Mouse (Mus musculus) neural tube, embryonic 14.5 days (tissue): Measurements from ENCODE around the gene Zfc3h1. TPM values are rescaled to one million over a fixed set of nuclear protein-coding genes. Genes with fewer than 3 reads are reported as not detected.

Experiments used
- ATAC-seq: fragments of 200-750 bp; cut with Nextera tagmentation; 2 replicates; pipeline ENCODE4 v1.8.0; 2017; ENCODE audit warnings: low read depth, mild to moderate bottlenecking, moderate TSS enrichment, moderate library complexity
- H3K27ac ChIP-seq: fragments of 300-500 bp; sonication (generic); 2 replicates; pipeline ENCODE4 v1.5.1; 2014; ENCODE audit warnings: low read depth, mild to moderate bottlenecking, control low read depth, low read length, moderate library complexity, mixed read lengths
- H3K27me3 ChIP-seq: fragments of 300-500 bp; sonication (generic); 2 replicates; pipeline ENCODE4 v1.6.1; 2014; ENCODE audit warnings: low read length; ENCODE audit not compliant: control insufficient read depth, insufficient read depth
- H3K36me3 ChIP-seq: fragments of 300-500 bp; sonication (generic); 2 replicates; pipeline ENCODE4 v1.6.1; 2014; ENCODE audit warnings: low read length, mixed read lengths; ENCODE audit not compliant: control insufficient read depth, insufficient read depth
- H3K4me1 ChIP-seq: fragments of 300-500 bp; sonication (generic); 2 replicates; pipeline ENCODE4 v1.6.1; 2014; ENCODE audit warnings: low read length; ENCODE audit not compliant: control insufficient read depth, insufficient read depth
- H3K4me2 ChIP-seq: fragments of 300-500 bp; sonication (generic); 2 replicates; pipeline ENCODE4 v1.6.1; 2014; ENCODE audit warnings: mild to moderate bottlenecking, low read depth, low read length, control low read depth
- H3K4me3 ChIP-seq: fragments of 300-500 bp; sonication (generic); 2 replicates; pipeline ENCODE4 v1.5.1; 2014; ENCODE audit warnings: low read depth, low read length, control low read depth, mixed read lengths
- H3K9ac ChIP-seq: fragments of 300-500 bp; sonication (generic); replicated peaks from 2 replicates; pipeline ENCODE4 v1.6.1; 2014; ENCODE audit warnings: low read depth, mild to moderate bottlenecking, control low read depth, low read length, mixed read lengths
- H3K9me3 ChIP-seq: fragments of 300-500 bp; sonication (generic); 2 replicates; pipeline ENCODE4 v1.6.1; 2016; ENCODE audit warnings: low read length; ENCODE audit not compliant: control insufficient read depth
- WGBS: fragments of 180-500 bp; shearing (Covaris S2); extraction: QIAGEN DNeasy Blood & Tissue Kit; methylation state at CpG from one replicate; pipeline ENCODE4 v1.1.7; 2014; 5-methylcytosine and 5-hydroxymethylcytosine counted together
- polyA plus RNA-seq: library from polyadenylated mRNA; unstranded; fragments of >200 nt; fragmentation: Nextera tagmentation; extraction: Ambion mirVana; gene quantifications from 2 replicates; pipeline ENCODE4 v1.2.1, GENCODE M21; 2014

Gene Zfc3h1
- polyA plus RNA-seq, 1 experiment from 2014 or later = 26.6 TPM

DNA sequence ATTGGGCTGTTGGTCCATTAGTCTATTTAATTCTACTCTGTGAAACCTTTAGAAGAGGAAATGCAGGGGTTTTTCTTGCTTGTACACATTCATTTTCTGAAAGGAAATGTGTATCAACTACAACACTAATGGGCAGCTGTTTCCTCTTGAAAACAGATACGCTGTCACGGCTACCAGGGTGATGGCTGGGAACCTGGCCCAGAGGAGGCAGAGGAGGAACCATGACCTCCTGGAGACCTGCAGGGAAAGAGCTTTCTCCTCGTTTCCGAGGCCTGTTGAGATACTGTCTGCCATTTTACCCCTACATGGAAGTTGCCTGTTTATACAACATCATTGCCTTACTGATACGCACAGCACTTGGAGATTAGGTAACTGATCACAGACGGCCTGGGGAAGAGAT, 81.0 kb downstream of the Zfc3h1 start:
- Histone ChIP-seq H3K9ac (no peak overlapping the region), H3K27me3 (no peaks in the 10 kb centered on the region), H3K9me3 (no peaks in the 10 kb centered on the region), H3K36me3 (no peaks in the 10 kb centered on the region), H3K4me2 (no peak overlapping the region), H3K4me1 (no peaks in the 10 kb centered on the region), H3K4me3 (no peak overlapping the region), H3K27ac (no peak overlapping the region)
- WGBS = 81% methylated on average over 6 of the region's 6 CpGs
- ATAC-seq = no peak

DNA sequence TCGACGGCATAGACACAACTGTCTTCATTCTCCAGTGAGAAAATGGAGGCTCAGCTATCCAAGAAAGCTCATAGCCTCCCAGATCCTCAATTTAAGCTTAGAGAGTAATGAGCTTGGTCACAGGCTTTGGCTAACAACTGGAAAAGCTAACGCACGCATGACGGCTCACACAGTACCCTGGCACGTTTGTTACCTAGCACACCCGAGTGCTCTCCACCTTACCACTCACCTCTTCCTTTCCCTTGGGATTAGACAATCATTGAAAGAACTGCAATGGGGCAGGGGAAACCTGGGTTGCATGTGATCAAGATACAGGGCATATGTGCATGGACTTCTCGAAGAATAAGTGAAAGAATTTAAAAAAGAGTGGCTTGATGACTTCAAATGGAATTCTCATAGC, 83.2 kb downstream of the Zfc3h1 start:
- H3K4me3 ChIP-seq = no peak overlapping the region
- no peak overlapping the region for H3K9ac ChIP-seq
- no peaks in the 10 kb centered on the region for H3K36me3 ChIP-seq
- no peak for ATAC-seq
- 85% methylated on average over 8 of the region's 8 CpGs for WGBS
- H3K27me3 ChIP-seq = no peaks in the 10 kb centered on the region
- H3K27ac ChIP-seq = no peak overlapping the region
- H3K9me3 ChIP-seq = no peaks in the 10 kb centered on the region
- H3K4me2 ChIP-seq = no peak overlapping the region
- H3K4me1 ChIP-seq = no peaks in the 10 kb centered on the region

DNA sequence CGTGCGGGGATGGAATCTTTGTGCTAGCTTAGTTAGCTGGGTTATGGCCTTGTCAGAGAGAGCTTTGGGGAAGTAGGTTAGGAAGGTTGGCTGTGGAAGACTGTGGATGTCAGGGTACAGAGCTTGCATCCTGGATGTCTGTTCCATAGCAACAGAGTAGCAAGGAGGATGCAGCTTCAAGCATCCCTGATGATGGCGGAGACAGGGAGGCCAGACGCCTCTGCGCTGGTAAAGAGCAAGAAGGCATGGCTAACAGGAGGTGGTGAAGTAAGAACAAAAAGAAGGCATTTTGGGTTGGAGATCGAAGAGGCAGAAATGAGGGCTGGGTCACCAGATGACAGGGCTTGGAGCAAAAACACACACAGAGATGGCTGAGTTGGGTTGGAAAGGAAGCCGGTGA, 83.9 kb downstream of the Zfc3h1 start:
- no peaks in the 10 kb centered on the region for H3K27me3 ChIP-seq
- H3K9me3 ChIP-seq = no peaks in the 10 kb centered on the region
- H3K4me3 ChIP-seq = no peak overlapping the region
- no peak overlapping the region for H3K27ac ChIP-seq
- no peak overlapping the region for H3K4me2 ChIP-seq
- no peaks in the 10 kb centered on the region for H3K4me1 ChIP-seq
- H3K36me3 ChIP-seq = no peaks in the 10 kb centered on the region
- no peak overlapping the region for H3K9ac ChIP-seq
- 26% methylated on average over 7 of the region's 7 CpGs for WGBS
- ATAC-seq = peak; percentile 44; the same call in 1 of the 2 replicates

DNA sequence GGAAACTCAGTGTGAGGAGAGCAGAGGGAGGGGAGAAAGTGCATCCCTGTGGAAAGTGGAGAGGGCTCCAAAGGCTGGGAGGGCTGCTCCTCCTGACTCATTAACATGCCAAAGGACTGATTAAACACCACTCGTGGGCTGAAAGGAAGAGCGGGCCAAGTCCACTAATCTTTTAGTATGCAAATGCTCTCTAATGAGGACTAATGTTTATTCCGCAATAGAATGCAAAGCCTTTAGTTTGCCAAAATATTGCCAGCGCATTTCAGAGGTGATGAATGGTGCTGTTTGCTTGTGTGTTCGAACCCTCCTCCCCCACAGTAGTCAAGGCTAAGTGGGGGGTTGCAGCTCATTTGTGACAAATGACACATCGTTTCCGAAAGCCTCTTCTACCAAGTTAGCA, 84.3 kb downstream of the Zfc3h1 start:
- ATAC-seq = peak; percentile 86
- Histone ChIP-seq H3K4me1 (no peaks in the 10 kb centered on the region), H3K4me3 (no peak overlapping the region), H3K27me3 (no peaks in the 10 kb centered on the region), H3K36me3 (no peaks in the 10 kb centered on the region), H3K9ac (no peak overlapping the region), H3K4me2 (no peak overlapping the region), H3K27ac (no peak overlapping the region), H3K9me3 (no peaks in the 10 kb centered on the region)
- WGBS = 6% methylated on average over 7 of the region's 7 CpGs

DNA sequence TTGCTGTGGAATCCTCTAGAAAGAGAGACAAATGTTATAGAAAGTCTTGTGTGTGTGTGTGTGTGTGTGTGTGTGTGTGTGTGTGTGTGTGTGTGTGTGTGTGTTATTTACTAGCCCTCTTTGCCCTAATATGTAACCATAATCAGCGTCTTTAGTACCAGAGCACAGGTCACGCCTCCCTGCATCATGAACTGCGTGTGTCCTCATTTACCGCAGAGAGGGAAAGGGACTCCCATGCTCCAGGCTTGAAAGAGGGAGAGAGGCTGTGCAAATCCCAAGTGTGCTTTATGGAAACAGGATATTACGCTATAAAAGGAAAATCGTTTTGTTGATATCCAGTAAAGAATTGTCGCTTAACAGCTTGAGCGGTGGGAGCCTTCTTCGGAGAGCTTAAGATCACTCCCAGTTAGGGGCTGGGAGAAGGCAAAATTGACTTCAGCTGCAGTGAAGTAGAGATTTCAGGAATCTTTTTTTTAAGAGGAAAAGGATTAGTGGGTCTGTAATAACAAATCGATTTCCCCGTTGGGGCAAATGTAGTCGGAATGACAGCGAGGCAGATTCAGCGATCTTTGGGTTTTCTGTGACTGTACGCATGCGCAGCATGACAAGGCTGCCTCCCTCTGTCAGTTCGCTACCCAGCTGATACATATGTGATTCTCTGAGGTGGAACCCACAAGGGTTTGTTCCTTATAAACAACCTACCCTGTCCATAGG, 86.0 kb downstream of the Zfc3h1 start:
- ATAC-seq = peak; percentile 66
- Histone ChIP-seq H3K4me1 (no peaks in the 10 kb centered on the region), H3K9ac (peak overlapping the region; percentile 53; the same call in 1 of the 2 replicates), H3K36me3 (no peaks in the 10 kb centered on the region), H3K9me3 (no peaks in the 10 kb centered on the region), H3K27ac (peak overlapping the region; percentile 79), H3K4me2 (peak overlapping the region; percentile 29), H3K4me3 (peak overlapping the region; percentile 31), H3K27me3 (no peaks in the 10 kb centered on the region)
- whole genome bisulfite sequencing = 29% methylated on average over 17 of the region's 17 CpGs

DNA sequence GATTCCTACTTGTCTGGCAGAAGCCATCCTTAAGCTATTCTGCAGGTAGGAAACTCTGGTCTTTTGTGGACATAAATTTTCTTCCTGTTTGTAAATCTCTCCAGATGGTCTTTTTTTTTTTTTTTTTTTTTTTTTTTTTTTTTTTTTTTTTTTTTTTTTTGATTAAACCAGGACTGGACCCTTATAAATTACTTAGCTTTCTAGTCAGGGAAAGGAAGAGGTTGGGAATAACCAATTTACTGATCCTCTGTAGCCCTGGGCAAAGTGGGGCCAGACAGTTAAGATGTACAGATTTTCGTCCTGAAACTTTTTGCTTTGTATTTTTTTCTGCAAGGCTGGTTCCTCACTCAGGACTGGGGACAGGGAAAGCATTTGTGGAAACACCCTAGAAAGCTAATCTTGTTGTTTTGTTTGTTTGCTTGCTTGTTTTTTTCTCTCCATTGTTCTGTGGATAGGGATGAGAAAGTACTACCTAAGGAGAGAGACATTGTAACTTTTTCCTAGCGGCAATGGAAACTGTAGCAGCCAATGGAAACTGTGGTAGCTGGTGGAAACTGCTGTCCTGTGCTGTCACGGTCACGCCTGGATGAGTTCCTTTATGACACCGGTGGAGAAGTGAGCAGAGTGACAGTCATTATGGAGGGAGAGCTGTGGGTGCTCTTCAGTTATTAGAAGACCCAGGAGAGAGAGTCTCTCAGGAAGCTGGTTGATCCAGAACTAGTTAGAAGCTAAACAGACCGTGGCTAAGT, 88.6 kb downstream of the Zfc3h1 start:
- H3K9ac ChIP-seq = no peak overlapping the region
- no peaks in the 10 kb centered on the region for H3K9me3 ChIP-seq
- H3K27me3 ChIP-seq = no peaks in the 10 kb centered on the region
- no peak overlapping the region for H3K27ac ChIP-seq
- H3K4me2 ChIP-seq = no peak overlapping the region
- H3K4me3 ChIP-seq = no peak overlapping the region
- 71% methylated on average over 6 of the region's 6 CpGs for WGBS
- peaks cover 3% of the 10 kb centered on the region; the same call in 1 of the 2 replicates for H3K4me1 ChIP-seq
- no peak for ATAC-seq
- H3K36me3 ChIP-seq = no peaks in the 10 kb centered on the region

DNA sequence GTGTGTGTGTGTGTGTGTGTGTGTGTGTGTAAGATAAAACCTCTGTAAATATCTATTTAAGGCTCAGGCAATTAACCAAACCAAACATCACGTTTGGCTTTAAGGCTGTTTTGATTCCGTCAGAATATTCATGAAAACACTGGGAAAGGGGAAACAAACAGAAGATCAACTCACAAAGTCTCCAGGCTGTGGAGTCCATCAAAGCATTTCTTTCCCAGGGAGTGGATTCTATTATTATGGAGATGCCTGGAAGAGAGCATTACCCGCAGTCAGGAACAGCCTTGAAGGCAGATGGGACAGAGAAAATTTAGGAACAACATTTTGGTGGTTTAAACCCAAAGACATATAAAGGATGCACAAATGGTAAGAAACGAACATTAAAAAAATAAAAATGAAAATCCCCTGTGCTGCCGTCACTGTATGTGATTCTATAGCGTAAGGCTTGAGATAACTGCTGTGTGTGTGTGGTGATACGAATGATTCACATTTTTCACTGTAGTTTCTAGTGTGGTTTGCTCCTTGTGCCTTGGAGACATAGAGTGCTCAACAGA, 90.3 kb downstream of the Zfc3h1 start:
- Histone ChIP-seq H3K9ac (no peak overlapping the region), H3K4me3 (no peak overlapping the region), H3K4me2 (no peak overlapping the region), H3K4me1 (peaks cover 4% of the 10 kb centered on the region; the same call in 1 of the 2 replicates), H3K27ac (no peak overlapping the region), H3K27me3 (no peaks in the 10 kb centered on the region), H3K9me3 (no peaks in the 10 kb centered on the region), H3K36me3 (no peaks in the 10 kb centered on the region)
- 59% methylated on average over 7 of the region's 7 CpGs for WGBS
- no peak for ATAC-seq

DNA sequence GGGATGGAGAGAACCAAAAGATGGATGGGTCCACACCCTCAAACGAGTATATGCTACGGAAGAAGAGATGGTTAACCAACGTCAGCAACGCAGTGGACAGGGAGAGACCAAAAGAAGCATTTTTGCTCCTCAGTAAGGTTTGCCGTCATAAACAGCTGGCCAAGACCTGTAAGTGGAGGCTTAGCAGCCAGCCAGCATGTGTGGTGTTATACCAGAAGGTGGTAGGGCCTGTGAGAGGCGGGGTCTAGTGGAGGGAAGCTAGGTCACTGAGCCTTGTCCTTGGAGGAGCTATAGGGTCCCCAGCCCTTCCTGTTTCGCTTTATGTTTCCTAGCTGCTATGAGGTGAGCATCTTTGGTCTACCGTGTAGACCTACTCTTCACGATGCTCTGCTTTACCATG, 91.7 kb downstream of the Zfc3h1 start:
- Histone ChIP-seq H3K4me3 (no peak overlapping the region), H3K27me3 (no peaks in the 10 kb centered on the region), H3K4me2 (no peak overlapping the region), H3K9me3 (no peaks in the 10 kb centered on the region), H3K36me3 (no peaks in the 10 kb centered on the region), H3K4me1 (peaks cover 4% of the 10 kb centered on the region; the same call in 1 of the 2 replicates), H3K9ac (no peak overlapping the region), H3K27ac (no peak overlapping the region)
- no peak for ATAC-seq
- 94% methylated on average over 9 of the region's 9 CpGs for WGBS
